Mouse (Mus musculus) ovary, adult 18-20 months (tissue): ENCODE data around the gene Evi2.
A peak's percentile ranks its signal among the peaks of the same experiment; 100 is the strongest.

Experiments used
- DNase-seq: peaks from one replicate; pipeline ENCODE4 v3.0.0; 2022; ENCODE audit warnings: low spot score, mixed read lengths

Gene Evi2

DNA sequence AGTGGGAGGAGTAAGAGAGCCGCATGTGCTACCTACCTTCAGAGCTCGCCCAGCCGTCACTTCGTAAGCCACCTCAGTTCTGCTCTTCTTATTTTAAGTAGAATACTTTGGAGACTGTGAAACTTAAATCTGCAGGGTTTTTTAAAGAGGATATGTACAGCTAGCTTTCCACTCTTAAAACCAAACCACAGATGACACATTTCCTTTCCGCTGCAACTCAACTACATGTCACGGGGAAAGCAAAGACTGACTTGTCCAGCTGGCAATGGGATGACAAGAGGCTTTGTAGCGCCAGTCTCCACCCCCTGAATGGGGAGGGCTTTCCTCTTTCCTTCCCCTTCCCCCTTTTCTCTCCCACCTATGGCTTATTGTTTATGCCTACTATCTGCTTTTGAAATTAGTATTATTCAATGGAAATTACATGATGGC lies at the start of gene Evi2, which contains the start of gene Evi2a:
Evi2 (minus strand) TSS at position 257 of the 429 bp plus-strand sequence.
Evi2a (minus strand) TSS at position 277 of the 429 bp plus-strand sequence.
- DNase-seq: no peak

DNA sequence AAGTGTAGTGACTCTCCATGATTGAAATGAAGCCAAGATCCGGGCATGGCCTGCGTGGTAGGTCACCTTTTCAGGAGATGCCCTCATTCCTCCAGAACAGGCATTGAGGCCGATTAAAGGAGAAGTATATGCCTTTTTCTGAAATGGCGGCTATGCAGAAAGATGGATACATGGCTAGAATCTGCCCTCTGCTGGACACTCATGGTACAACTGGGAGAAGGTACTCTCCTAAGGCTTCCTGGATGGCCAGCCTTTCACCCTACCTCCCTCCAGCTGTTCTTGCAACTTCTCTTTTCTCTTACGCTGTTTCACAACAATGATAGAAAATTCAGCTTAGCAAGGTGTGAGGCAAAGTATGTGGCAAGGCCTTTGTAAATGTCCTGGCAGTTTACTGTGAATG lies 47.4 kb upstream of the Evi2 start:
- peak; percentile 19 for DNase-seq

DNA sequence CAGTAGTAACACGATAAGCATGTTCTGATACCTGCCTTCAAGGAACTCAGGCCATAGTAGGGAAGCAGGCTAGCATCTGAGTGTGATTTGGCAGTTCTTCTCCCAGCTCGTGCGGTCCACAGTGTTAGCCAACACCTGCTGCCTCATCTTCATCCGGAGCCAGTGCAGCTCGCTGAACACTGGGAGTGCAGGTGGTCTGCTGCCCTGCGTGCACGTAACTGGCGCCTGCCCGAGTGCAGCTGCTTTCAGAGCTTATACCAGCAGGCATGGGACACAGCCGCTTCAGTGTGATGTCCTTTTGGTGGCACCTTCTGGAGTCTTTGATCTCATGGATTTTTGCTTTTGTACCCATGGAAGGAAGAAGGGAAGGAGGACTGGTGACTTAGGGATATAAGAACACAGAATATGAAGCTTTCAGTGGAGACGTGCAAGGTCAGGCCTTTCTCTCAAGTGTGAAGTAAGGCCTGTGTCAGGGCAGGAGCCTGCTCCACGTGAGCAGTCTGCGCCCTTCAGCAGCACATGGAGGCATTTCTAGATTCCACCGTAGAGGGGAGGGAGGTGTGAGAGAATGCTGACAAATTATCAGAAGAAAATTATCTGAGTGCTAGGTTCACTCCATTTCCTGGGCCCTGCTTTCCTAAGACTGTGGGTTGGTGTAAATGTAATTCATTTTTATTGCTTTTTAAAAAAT lies 45.1 kb upstream of the Evi2 start:
- no peak for DNase-seq

DNA sequence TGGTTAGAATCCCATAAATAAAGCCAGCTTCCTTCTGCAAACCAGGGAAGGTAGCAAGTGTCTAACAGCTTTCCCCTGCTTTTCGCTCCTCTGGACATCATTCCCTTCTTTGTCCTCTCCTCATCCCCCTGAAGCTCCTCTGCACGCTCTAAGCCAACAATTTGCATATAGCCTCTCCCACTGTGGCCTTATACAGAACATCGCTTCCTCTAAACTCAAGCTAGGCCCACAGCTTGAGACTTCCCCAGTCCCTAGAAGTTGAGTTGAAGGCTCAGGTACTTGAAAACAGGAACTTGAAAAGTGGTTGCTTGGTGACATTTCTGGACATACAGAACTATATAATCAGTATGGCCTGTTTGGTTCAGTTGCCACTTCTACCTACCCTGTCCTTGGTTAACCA lies 43.4 kb upstream of the Evi2 start:
- DNase-seq: no peak

DNA sequence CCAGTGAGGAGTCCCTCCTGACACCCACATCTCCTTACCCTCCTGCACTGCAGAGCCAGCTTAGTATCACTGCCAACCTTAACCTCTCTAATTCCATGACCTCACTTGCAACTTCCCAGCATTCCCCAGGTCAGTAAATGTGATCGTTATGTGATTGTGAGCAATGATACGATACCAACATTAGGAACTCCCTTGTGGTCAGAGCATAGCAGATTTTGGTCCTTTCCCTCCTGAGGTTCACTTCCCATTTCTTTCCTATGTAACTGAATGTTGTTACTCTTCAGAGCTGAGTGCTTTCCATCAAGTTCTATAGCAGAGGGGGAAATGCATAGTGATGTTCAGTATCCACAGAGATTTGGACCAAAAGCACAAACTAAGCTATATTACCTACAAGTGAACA lies 39.9 kb upstream of the Evi2 start:
- DNase-seq: no peak

DNA sequence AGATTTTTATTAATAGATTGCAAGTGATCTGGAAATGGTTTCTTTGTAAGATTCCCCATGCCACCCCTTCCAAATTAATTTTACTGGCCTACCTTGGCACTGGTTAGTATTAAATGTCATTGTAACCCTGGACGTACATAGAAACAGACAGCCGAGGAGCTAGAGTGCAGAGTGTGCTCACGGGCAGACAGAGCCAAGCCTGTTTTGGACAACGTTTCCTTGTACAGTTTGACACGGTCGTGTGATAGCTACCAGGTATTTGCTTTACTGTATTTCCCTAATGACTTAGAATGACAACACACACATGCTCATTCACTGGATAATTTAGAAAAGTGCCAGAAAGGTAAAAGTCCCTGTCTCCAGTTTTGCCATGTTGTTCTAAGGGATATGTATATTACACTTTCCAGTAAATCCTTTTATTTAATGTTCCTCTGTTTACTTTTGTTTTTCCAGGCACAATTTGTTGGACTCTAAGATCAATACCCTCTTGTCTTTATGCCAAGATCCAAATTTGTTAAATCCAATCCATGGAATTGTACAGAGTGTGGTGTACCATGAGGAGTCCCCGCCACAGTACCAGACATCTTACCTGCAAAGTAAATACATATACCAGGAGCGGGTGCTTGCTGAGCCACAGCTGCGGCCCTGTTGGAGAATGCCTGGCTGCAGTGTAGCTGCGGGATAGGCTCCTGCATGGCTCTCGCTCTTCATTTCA lies 38.0 kb upstream of the Evi2 start:
- no peak for DNase-seq

DNA sequence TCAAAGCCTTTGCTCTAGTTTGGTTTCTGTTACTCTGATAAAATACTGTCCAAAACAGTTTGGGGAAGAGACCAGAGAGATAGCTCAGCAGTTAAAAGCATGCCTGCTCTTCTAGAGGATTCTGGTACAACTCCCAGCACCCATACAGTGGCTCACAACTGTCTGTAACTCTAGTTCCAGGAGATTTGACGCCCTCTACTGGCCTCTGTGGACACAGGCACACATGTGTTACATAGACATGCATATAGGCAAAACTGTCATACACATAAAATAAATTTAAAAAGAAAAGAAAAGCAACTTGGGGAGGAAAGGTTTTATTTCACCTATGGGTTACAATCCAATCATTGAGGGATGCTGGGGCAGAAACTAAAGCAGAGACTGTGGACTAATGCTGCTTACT lies 36.6 kb upstream of the Evi2 start:
- DNase-seq: no peak

DNA sequence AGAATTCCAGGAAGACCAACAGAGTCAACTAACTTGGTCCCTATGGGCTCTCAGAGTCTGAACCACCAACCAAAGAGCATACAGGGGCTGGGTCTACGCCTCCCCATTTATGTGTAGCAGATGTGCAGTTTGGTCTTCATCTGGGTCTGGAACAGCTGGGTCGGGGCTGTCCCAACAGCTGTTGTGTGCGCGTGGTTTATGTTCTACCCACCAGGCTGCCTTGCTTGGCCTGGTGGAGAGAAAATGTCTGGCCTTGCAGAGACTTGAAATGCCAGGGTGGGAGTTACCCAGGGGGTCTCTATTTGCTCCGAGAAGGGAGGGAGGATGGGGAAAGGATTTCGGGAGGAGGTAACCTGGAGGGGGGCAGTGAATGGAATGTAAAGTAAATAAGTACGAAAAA lies 33.1 kb upstream of the Evi2 start:
- no peak for DNase-seq

DNA sequence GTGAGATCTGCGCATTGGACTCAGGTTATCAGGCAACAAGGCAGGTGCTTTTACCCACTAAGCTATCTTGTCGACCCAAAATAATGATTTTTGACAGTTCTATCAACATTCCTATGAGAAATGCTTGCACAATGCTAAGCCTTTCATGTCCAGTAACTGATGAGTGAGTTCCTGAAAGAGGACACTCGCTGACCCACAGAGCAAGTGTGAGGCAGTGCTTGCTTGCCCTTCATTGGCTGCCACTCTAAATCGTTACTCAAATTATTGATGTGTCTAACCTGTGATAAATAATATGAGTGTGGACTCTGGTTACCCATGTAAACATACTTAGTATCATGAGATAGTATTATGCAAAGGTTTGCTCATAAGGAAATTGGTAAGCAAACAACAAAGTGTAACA lies 30.1 kb upstream of the Evi2 start:
- DNase-seq: no peak

DNA sequence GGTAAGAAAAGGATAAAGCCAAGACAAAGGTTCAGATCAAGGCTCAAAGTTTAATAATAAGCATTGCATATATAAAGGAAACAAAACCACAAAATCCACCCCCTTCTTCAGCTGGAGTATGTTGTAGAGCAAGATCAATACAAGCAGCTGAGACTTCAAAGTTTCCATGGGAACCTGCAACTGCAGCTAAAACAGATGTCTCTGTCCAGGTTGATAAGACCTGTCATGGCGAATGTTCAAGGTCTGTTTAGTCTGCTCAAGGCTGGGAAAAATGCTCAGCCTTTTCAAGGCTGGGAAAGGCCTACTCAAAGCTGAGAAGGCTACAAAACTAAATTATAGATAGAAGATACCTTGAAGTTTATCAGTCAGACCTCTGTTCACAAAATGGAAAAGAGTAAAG lies 22.2 kb upstream of the Evi2 start:
- DNase-seq: peak; percentile 44

DNA sequence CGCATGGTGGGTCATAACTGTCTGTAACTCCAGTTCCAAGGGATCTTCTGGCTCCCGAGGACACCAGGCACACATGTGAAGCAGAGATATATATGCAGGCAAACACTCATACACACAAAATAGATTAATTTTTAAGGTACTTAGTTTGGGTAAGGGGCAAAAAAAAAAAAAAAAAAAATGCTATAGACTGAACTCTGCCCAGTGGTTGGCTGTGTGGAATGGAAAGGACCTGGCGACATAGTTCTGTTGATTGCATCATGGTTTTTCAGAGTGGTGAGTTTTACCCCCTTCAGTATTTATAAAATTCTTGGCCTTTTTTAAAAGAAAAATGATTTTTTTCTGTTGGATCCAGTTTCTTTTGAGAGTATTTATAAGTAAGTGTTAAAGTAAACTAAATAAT lies 5.9 kb upstream of the Evi2 start:
- no peak for DNase-seq

DNA sequence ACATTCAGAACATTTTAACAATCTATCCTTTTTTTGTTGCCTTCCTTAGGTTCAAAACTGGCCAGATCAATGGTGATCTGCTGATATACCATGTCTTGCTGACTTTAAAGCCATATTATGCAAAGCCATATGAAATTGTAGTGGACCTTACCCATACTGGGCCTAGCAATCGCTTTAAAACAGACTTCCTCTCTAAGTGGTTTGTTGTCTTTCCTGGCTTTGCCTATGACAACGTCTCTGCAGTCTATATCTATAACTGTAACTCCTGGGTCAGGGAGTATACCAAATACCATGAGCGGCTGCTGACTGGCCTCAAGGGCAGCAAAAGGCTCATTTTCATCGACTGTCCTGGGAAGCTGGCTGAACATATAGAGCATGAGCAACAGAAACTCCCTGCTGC lies 5.2 kb upstream of the Evi2 start:
- no peak for DNase-seq

DNA sequence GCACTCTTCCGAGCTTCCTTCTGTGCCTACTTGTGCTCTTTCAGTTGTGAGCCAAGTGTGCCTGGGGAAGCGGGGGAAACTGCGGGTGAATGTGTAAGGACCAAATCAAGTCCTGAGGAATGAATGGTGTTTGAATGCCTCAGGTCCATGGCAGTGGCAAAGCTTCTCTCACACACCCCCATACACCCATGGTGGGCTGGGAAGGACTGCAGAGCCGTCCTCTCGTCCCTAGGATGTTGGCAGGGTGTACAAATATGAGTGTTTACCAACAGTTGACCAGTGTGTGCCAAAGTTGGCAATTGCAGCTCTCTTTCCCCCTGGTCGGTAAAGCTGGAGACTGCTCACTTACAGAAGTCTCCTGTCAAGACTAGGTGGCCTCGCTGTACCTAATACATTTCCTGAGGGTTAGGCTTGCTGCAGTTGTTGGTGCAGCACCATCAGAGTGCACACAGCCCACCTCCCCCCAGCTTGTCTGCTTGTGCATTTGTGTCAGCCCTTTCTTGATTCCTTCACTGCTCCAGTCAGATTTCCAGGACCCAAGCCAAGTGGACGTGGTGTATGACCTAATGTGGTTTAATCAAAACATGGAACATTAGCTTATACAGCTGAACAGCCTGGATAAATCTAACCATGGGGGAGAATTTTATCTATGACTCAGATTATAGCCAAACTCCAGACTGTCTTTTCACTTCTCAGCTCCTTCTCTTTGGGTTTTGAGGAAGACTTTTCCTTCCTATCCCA lies 3.7 kb upstream of the Evi2 start:
- no peak for DNase-seq

DNA sequence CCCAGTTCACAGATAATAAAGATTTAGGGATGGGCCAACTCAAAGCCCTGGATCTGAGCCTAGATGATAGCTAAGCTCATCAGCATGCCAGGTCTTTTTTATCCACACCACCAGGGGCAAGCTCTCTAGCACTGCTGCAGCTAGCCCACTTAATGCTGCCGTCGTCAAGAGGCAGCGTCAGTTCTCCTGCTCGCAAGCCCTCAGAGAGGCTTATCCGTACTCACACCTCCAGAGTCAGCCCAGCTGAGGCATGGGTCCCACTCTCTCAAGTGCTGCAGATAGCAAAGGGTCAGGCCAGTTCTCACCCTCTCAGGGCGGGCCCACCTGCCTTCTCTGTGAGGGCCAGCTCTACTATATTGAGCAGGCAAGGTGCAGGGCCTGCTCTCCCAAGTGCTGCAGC lies 2.9 kb upstream of the Evi2 start:
- DNase-seq: no peak

DNA sequence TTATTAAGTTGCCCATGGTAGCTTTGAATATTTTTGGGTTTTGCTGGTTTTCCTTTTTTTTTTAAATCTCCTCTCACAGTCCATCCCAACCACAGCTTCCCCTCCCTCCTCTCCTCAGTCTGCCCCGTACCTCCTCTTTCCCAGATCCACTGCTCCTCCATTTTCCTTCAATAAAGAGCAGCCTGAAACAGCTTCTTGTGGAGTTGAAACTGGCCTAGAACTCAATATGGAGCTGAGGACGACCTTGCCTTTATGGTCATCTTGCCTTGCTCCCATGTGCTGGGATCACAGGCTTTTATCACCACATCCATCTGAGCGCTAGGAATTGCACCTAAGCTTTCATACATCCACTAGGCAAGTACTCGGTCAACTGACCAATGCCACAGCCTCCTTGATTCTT lies 1.1 kb upstream of the Evi2 start:
- no peak for DNase-seq

DNA sequence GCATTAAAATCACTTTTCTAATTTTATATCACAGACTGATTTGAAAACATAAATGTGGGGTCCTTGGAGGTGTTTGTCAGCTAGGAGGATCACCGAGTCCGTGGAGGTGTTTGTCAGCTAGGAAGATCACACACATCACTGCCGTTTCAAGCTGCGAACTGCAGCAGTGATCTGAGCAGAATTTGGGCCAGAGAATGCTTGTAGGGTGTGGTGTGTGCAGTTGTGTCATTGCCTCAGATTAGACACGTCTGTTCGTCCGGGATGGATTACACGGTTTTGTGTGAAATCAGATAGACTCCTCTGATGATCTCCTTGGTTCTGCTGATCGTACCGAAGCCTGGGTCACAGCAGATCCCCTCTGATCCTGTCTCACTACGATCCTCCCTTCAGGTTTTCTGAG lies 385 bp upstream of the Evi2 start:
- DNase-seq: no peak

DNA sequence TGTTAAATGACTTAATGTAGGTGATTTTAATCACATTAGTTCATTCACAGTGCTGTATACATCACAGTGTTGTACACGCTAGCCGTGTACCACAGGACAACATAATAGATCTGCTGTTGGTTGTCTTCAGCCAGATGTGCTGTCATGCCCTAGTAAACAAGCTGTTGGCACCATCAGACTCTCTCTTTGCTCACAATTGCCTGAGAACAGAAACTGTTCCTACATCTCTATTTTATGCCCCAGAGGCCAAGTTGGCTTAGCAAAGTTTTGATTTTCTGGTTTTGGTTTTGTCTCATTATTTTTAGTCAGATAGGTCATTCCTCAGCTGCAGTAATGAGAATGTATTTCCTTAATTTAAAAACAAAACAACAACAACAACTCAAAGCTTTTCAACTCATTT lies 653 bp downstream of the Evi2 start:
- no peak for DNase-seq

DNA sequence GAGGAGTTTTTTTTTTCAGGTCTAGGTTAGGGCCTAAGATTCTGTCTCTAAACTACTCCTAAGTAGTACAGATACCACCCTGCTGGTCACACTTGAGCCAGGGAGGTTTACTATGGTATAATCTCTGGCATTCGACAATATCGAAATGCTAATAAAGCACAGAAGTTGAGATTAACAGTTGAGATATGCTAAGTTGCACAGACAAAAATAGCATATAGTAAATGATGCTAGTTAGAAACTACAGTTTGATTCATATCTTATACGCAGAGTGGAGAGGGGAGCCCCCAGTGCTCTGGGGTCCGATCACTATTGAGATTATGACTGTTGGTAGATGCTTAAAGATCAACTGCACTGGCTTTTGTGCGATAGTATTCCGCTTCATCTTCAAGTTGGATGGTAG lies 1.2 kb downstream of the Evi2 start:
- no peak for DNase-seq

DNA sequence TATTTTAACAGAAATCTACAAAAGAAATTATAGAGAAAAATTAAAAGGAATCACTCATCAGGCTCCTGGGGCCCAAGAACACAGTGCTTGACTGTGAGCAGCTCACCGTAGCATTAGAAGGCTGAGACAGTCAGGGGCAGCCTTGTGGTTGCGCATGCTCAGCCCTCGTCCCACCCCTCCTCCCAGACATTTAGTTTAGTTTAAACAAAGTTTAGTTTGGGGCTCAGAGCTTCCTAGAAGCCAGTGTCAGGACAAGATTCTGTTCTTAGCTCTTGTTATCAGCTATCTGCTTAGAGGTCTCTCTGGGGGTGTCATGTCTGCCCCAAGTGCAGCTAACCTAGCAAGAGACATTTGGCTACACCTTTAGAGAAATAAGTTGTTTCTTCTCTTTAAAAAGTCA lies 1.8 kb downstream of the Evi2 start:
- DNase-seq: no peak

DNA sequence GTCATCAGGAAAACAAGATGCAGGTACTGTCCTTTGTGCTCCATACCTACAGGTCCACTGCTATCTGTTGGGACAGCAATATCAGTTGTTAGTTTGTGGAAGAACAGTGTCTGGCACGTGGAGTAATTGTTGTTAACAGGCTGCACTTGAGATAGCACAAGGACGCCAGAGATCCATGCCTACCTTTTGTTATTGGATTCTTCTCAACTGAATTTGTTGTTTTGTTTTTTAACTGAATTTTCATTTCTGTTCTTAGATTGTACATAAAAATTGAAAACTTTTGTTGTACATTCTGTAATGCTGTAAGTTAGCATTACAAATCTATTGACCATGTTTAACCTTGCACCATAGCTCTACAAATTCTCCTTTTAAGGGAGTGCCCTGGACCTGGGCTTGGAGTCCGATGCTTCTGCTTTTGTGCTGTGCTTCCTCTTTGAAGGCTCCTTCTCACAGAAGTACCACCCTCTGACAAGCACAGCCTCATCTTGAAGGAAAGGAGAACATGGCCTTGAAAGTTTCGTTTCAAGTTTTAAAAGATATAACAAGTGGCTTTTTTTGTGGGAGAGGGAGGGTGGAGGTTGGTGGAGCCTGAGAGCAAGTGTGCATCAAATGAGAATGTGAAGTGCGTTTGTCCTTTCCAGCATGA lies 2.5 kb downstream of the Evi2 start:
- DNase-seq: no peak

DNA sequence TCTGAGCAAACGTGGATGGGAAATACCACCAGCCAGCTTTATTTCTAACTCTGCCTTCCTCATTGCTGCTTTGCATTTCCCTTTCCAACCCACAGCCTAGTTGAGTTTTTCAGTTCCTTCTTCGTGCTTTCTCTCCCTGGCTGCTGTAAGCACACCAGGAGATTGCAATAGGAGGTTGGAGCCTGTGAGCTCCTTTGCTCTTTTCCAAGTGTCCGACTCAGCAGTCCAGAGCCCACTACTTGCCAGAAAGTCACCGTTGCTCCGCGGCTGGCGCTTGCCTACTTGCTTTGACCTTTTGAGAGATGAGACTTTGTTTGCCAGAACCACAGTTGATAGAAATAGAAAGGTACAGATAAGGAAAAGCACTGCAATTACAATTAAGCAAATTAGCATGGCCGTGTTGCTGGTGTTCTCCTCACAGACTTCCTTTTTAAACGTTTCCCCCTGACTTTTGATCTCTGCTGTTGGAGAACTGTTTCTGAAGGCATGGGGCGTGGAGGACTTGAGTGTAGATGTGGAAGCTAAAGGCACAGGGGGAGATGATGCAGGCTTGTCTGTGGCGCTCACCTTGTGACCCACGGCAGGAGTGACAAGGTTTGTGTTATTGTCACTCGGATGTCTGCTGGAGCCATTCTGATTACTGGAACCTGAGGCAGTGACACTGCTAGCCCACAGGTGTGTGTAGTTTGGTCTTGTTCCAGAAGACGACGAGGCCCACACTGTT lies 3.2 kb downstream of the Evi2 start:
- DNase-seq: no peak

DNA sequence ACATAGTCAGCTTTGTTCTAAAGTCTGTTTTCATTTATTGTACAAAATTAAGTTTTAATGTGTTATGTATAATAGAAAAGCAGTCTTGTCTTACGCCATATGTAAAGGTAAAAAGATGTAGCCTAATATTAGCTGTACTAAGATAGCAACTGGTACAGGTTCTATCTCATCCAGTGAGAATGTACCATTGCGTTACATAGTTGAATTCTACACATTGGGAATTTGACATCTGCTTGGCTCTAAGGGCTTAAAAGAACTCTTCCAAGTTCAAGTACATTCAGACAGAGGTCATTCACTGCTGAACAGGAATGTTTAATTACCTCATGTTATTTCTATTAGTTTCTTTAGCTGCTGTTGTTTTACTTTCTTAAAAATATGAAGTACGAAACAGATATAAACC lies 3.8 kb downstream of the Evi2 start:
- DNase-seq: no peak
